Mouse (Mus musculus) MEL (cell line): ENCODE data around the gene Rfc5. TPM values are rescaled to one million over a fixed set of nuclear protein-coding genes. Genes with fewer than 3 reads are reported as not detected.

Experiments
- DNase-seq: peaks from one replicate; pipeline ENCODE4 v3.0.0; 2011; ENCODE audit warnings: low read depth, low spot score
- H3K27ac ChIP-seq: 2 replicates; pipeline ENCODE4 v1.5.1; 2012; ENCODE audit warnings: low read depth, mild to moderate bottlenecking, control low read depth, low read length, moderate library complexity; ENCODE audit not compliant: control insufficient read depth
- H3K27me3 ChIP-seq, 2 experiments: fragments of 150-350 bp in 1 of 2; sonication (generic) in 1 of 2; 2 replicates each; pipeline ENCODE4 v1.6.1; 2012; ENCODE audit warnings: low read length in 2 of 2, mild to moderate bottlenecking in 2 of 2, improper control_type of control experiment in 1 of 2, moderate library complexity in 1 of 2; ENCODE audit not compliant: insufficient read depth in 2 of 2, control insufficient read depth in 1 of 2
- H3K36me3 ChIP-seq, 2 experiments: 2 replicates each; pipeline ENCODE4 v1.6.1; 2012 to 2014; ENCODE audit warnings: low read length in 2 of 2, improper control_type of control experiment in 1 of 2, inconsistent platforms in 1 of 2, mild to moderate bottlenecking in 1 of 2; ENCODE audit not compliant: insufficient read depth in 2 of 2, control insufficient read depth in 1 of 2
- H3K4me1 ChIP-seq, 2 experiments: fragments of 150-350 bp in 1 of 2; sonication (generic) in 1 of 2; 2 replicates each; pipeline ENCODE4 v1.6.1; 2012; ENCODE audit warnings: low read length in 2 of 2, improper control_type of control experiment in 1 of 2, mild to moderate bottlenecking in 1 of 2; ENCODE audit not compliant: insufficient read depth in 2 of 2, control insufficient read depth in 1 of 2
- H3K4me3 ChIP-seq, 2 experiments: fragments of 150-350 bp in 1 of 2; sonication (generic) in 1 of 2; 2 replicates each; pipeline ENCODE4 v1.5.1; 2012; ENCODE audit warnings: low read depth in 2 of 2, low read length in 2 of 2, mild to moderate bottlenecking in 2 of 2, moderate library complexity in 2 of 2, control low read depth in 1 of 2, improper control_type of control experiment in 1 of 2; ENCODE audit not compliant: control insufficient read depth in 1 of 2, insufficient read depth in 1 of 2
- H3K79me2 ChIP-seq: 2 replicates; pipeline ENCODE4 v1.6.1; 2012; ENCODE audit warnings: mild to moderate bottlenecking, low read length, moderate library complexity; ENCODE audit not compliant: control insufficient read depth, poor library complexity, insufficient read depth
- H3K9ac ChIP-seq: 2 replicates; pipeline ENCODE4 v1.6.1; 2012; ENCODE audit warnings: low read depth, mild to moderate bottlenecking, control low read depth, low read length, moderate library complexity; ENCODE audit not compliant: control insufficient read depth, poor library complexity, severe bottlenecking
- H3K9me3 ChIP-seq: fragments of 150-350 bp; sonication (generic); replicated peaks from 2 replicates; pipeline ENCODE4 v1.6.1; 2012; ENCODE audit warnings: mild to moderate bottlenecking, low read length, improper control_type of control experiment, moderate library complexity; ENCODE audit not compliant: insufficient read depth
- BHLHE40 ChIP-seq: IDR thresholded peaks from 2 replicates; pipeline ENCODE4 v1.6.1; 2012; ENCODE audit warnings: low read depth, mild to moderate bottlenecking, inconsistent platforms, low read length, improper control_type of control experiment, borderline replicate concordance
- CTCF ChIP-seq, 3 experiments: IDR thresholded peaks in 2 of 3; conservative IDR thresholded peaks in 1 of 3; 2 replicates each; pipeline ENCODE4 v1.5.1; 2011 to 2012; ENCODE audit warnings: low read length in 3 of 3, low read depth in 2 of 3, mild to moderate bottlenecking in 2 of 3, improper control_type of control experiment in 1 of 3, inconsistent platforms in 1 of 3, mixed read lengths in 1 of 3, moderate library complexity in 1 of 3; ENCODE audit not compliant: control insufficient read depth in 1 of 3, insufficient read depth in 1 of 3, poor library complexity in 1 of 3, severe bottlenecking in 1 of 3
- E2F4 ChIP-seq: IDR thresholded peaks from 2 replicates; pipeline ENCODE4 v1.6.1; 2011; ENCODE audit warnings: low read depth, low read length, improper control_type of control experiment, borderline replicate concordance
- ETS1 ChIP-seq: IDR thresholded peaks from 2 replicates; pipeline ENCODE4 v1.6.1; 2012; ENCODE audit warnings: low read depth, mild to moderate bottlenecking, inconsistent platforms, low read length, improper control_type of control experiment, moderate library complexity
- GATA1 ChIP-seq: IDR thresholded peaks from 2 replicates; pipeline ENCODE4 v1.6.1; 2011; ENCODE audit warnings: low read depth, low read length, improper control_type of control experiment
- JUND ChIP-seq: IDR thresholded peaks from 2 replicates; pipeline ENCODE4 v1.6.1; 2011; ENCODE audit warnings: low read depth, mild to moderate bottlenecking, improper control_type of control experiment, low read length
- MAFK ChIP-seq: IDR thresholded peaks from 2 replicates; pipeline ENCODE4 v1.6.1; 2011; ENCODE audit warnings: low read depth, mild to moderate bottlenecking, low read length, improper control_type of control experiment, borderline replicate concordance
- MYC ChIP-seq: IDR thresholded peaks from 2 replicates; pipeline ENCODE4 v1.6.1; 2011; ENCODE audit warnings: low read depth, mild to moderate bottlenecking, low read length, improper control_type of control experiment, moderate library complexity
- POLR2A ChIP-seq, 2 experiments: IDR thresholded peaks; 2 replicates each; pipeline ENCODE4 v1.6.1; 2011 to 2012; ENCODE audit warnings: low read length in 2 of 2, mild to moderate bottlenecking in 2 of 2, control low read depth in 1 of 2, improper control_type of control experiment in 1 of 2, low read depth in 1 of 2, moderate library complexity in 1 of 2; ENCODE audit not compliant: control insufficient read depth in 1 of 2, insufficient read depth in 1 of 2, poor library complexity in 1 of 2
- POLR2AphosphoS2 ChIP-seq: IDR thresholded peaks from 2 replicates; pipeline ENCODE4 v1.6.1; 2011; ENCODE audit warnings: low read length, improper control_type of control experiment
- POLR2AphosphoS5 ChIP-seq: IDR thresholded peaks from 2 replicates; pipeline ENCODE4 v1.6.1; 2012; ENCODE audit warnings: low read depth, borderline replicate concordance, mild to moderate bottlenecking, inconsistent platforms, low read length, moderate library complexity, mixed read lengths
- SIN3A ChIP-seq: IDR thresholded peaks from 2 replicates; pipeline ENCODE4 v1.6.1; 2012; ENCODE audit warnings: low read length, improper control_type of control experiment, inconsistent platforms
- SMC3 ChIP-seq: IDR thresholded peaks from 2 replicates; pipeline ENCODE4 v1.6.1; 2011; ENCODE audit warnings: low read depth, low read length, improper control_type of control experiment
- UBTF ChIP-seq: IDR thresholded peaks from 2 replicates; pipeline ENCODE4 v1.6.1; 2012; ENCODE audit warnings: low read depth, mild to moderate bottlenecking, inconsistent platforms, low read length, improper control_type of control experiment, moderate library complexity, borderline replicate concordance; ENCODE audit not compliant: insufficient read depth
- USF1 ChIP-seq: IDR thresholded peaks from 2 replicates; pipeline ENCODE4 v1.6.1; 2014; ENCODE audit warnings: low read depth, mild to moderate bottlenecking, inconsistent platforms, low read length, improper control_type of control experiment, moderate library complexity
- USF2 ChIP-seq, 2 experiments: IDR thresholded peaks; 2 replicates each; pipeline ENCODE4 v1.6.1; 2011 to 2012; ENCODE audit warnings: improper control_type of control experiment in 2 of 2, low read length in 2 of 2, borderline replicate concordance in 1 of 2, inconsistent platforms in 1 of 2, low read depth in 1 of 2, mild to moderate bottlenecking in 1 of 2; ENCODE audit not compliant: insufficient read depth in 1 of 2
- ZC3H11A ChIP-seq: IDR thresholded peaks from 2 replicates; pipeline ENCODE4 v1.6.1; 2012; ENCODE audit warnings: low read depth, mild to moderate bottlenecking, inconsistent platforms, low read length, improper control_type of control experiment
- ZNF384 ChIP-seq: IDR thresholded peaks from 2 replicates; pipeline ENCODE4 v1.6.1; 2012; ENCODE audit warnings: low read depth, mild to moderate bottlenecking, inconsistent platforms, low read length, improper control_type of control experiment
- polyA plus RNA-seq, 2 experiments: library from polyadenylated mRNA; stranded (reverse) in 1 of 2; unstranded in 1 of 2; fragments of >175 nt in 1 of 2; fragments of >200 nt in 1 of 2; gene quantifications; 2 replicates each; pipeline versions ENCODE4 v1.2.1 to v1.2.4; 2012; ENCODE audit warnings: low replicate concordance in 2 of 2, low read depth in 1 of 2; ENCODE audit not compliant: insufficient read length in 2 of 2, insufficient read depth in 1 of 2, missing spikeins in 1 of 2
- total RNA-seq: library from RNA; depleted of rRNA; stranded (reverse); fragments of 300-350 nt; gene quantifications from 2 replicates; pipeline ENCODE4 v1.2.3, GENCODE M21; 2012

The Rfc5 gene
- total and polyA plus RNA-seq, 3 experiments, result 98.9 to 158 TPM; not detected in 1

GRCm38 (mm10) chr5:117357129-117357477 is 31.7 kb downstream of the Rfc5 start, which contains the start of gene Wsb2:
Wsb2 (plus strand) TSS chr5:117357304.
- peak; percentile 70 for DNase-seq
- H3K79me2 ChIP-seq, result peaks cover 9% of the 10 kb centered on the region
- H3K27me3 ChIP-seq, result no peaks in the 10 kb centered on the region
- peaks cover 17 to 40% of the 10 kb centered on the region in 2 experiments for H3K4me1 ChIP-seq
- no peak for TF ChIP-seq SMC3
- TF ChIP-seq POLR2AphosphoS5, result no peak
- TF ChIP-seq BHLHE40, result no peak
- TF ChIP-seq POLR2A (IDR thresholded peaks at IDR 0.05; ENCODE audit: control insufficient read depth in 1 of 2, insufficient read depth in 1 of 2, low read depth in 1 of 2, low read length in 2 of 2, poor library complexity in 1 of 2), result no peak
- no peak for TF ChIP-seq E2F4
- peak; percentile 82 for TF ChIP-seq USF1
- no peak for TF ChIP-seq POLR2AphosphoS2
- TF ChIP-seq MYC, result no peak
- TF ChIP-seq ETS1, result peak; percentile 36; the same call in 1 of the 2 replicates
- TF ChIP-seq JUND, result no peak
- H3K27ac ChIP-seq, result peak within 1 kb of the TSS; percentile 72
- H3K9me3 ChIP-seq, result no peaks in the 10 kb centered on the region
- peak within 1 kb of the TSS; percentile 95 for H3K9ac ChIP-seq
- H3K36me3 ChIP-seq, result peaks cover 0 to 38% of the 10 kb centered on the region in 2 experiments; a peak in 2 of 4 replicates
- H3K4me3 ChIP-seq, result peak within 1 kb of the TSS; percentile 86 to 95

GRCm38 (mm10) chr5:117356365-117357128 is 32.3 kb downstream of the Rfc5 start:
- Histone ChIP-seq H3K27me3 (no peaks in the 10 kb centered on the region), H3K79me2 (peaks cover 9% of the 10 kb centered on the region), H3K27ac (peak overlapping the region; percentile 37; the same call in 1 of the 2 replicates), H3K9ac (peak overlapping the region; percentile 59), H3K4me1 (peaks cover 14 to 35% of the 10 kb centered on the region in 2 experiments), H3K4me3 (peak overlapping the region; percentile 51 to 62), H3K9me3 (no peaks in the 10 kb centered on the region), H3K36me3 (peaks cover 0 to 35% of the 10 kb centered on the region in 2 experiments; a peak in 2 of 4 replicates)
- DNase-seq, result peak; percentile 38
- no peak for TF ChIP-seq ZC3H11A
- no peak for TF ChIP-seq UBTF
- TF ChIP-seq POLR2A (IDR thresholded peaks at IDR 0.05; ENCODE audit: control insufficient read depth in 1 of 2, insufficient read depth in 1 of 2, low read depth in 1 of 2, low read length in 2 of 2, poor library complexity in 1 of 2), result 0 out of 4 replicates have a peak, but pooled peaks of 1 of the 2 experiments have one; percentile 11

GRCm38 (mm10) chr5:117355648-117356303 is 33.1 kb downstream of the Rfc5 start:
- DNase-seq, result peak; percentile 50
- TF ChIP-seq ZC3H11A (no peak), E2F4 (no peak), USF2 (IDR thresholded peaks at IDR 0.05; ENCODE audit: borderline replicate concordance in 1 of 2, insufficient read depth in 1 of 2, low read depth in 1 of 2, low read length in 2 of 2) (no peak), SIN3A (0 out of 2 replicates have a peak, but pooled peaks have one; percentile 18), GATA1 (peak; percentile 34; the same call in 1 of the 2 replicates), CTCF (IDR thresholded peaks at IDR 0.05 in 2 of 3, conservative IDR thresholded peaks at IDR 0.05 in 1 of 3; ENCODE audit: control insufficient read depth in 1 of 3, insufficient read depth in 1 of 3, low read depth in 2 of 3, low read length in 3 of 3, poor library complexity in 1 of 3, severe bottlenecking in 1 of 3) (peak in 2 of 3 experiments; percentile 14 to 31; a peak in 2 of 6 replicates), MAFK (no peak), ZNF384 (0 out of 2 replicates have a peak, but pooled peaks have one; percentile 27)
- Histone ChIP-seq H3K4me1 (peaks cover 10 to 29% of the 10 kb centered on the region in 2 experiments; a peak in 3 of 4 replicates), H3K27ac (peak overlapping the region; percentile 5; the same call in 1 of the 2 replicates), H3K9me3 (no peaks in the 10 kb centered on the region), H3K4me3 (peak overlapping the region; percentile 51 to 62; a peak in 1 of 4 replicates), H3K9ac (peak overlapping the region; percentile 59; the same call in 1 of the 2 replicates), H3K79me2 (peaks cover 9% of the 10 kb centered on the region), H3K27me3 (no peaks in the 10 kb centered on the region), H3K36me3 (peaks cover 0 to 33% of the 10 kb centered on the region in 2 experiments; a peak in 2 of 4 replicates)
